Mouse (Mus musculus) CH12.LX (cell line): ENCODE data around the gene Hist2h2ac. TPM values are rescaled to one million over a fixed set of nuclear protein-coding genes. Genes with fewer than 3 reads are reported as not detected.

Source experiments
- DNase-seq: peaks from one replicate; pipeline ENCODE4 v3.0.0-alpha.2; 2013; ENCODE audit errors: extremely low read depth
- H3K27ac ChIP-seq: 2 replicates; pipeline ENCODE4 v1.5.1; 2012; ENCODE audit warnings: low read depth, mild to moderate bottlenecking, control low read depth, moderate library complexity; ENCODE audit not compliant: insufficient read depth
- H3K27me3 ChIP-seq: replicated peaks from 2 replicates; pipeline ENCODE3; 2012; ENCODE audit warnings: inconsistent platforms
- H3K36me3 ChIP-seq, 2 experiments: replicated peaks in 1 of 2; 2 replicates each; pipeline versions ENCODE3 to v1.6.1; 2012; ENCODE audit warnings: inconsistent platforms in 1 of 2, low read length in 1 of 2, mild to moderate bottlenecking in 1 of 2, mixed read lengths in 1 of 2, moderate library complexity in 1 of 2; ENCODE audit not compliant: control insufficient read depth in 1 of 2, insufficient read depth in 1 of 2
- H3K4me1 ChIP-seq, 2 experiments: 2 replicates each; pipeline ENCODE4 v1.6.1; 2012; ENCODE audit warnings: inconsistent platforms in 1 of 2, moderate library complexity in 1 of 2; ENCODE audit not compliant: insufficient read depth in 2 of 2, control insufficient read depth in 1 of 2
- H3K4me2 ChIP-seq: 2 replicates; pipeline ENCODE4 v1.6.1; 2012; ENCODE audit warnings: low read depth, mild to moderate bottlenecking, control low read depth; ENCODE audit not compliant: poor library complexity, insufficient read depth, severe bottlenecking
- H3K4me3 ChIP-seq, 3 experiments: fragments of 150-350 bp in 1 of 3; sonication (generic) in 1 of 3; replicated peaks in 1 of 3; 2 replicates each; pipeline versions ENCODE3 to v1.5.1; 2011 to 2012; ENCODE audit warnings: low read depth in 2 of 3, low read length in 2 of 3, mild to moderate bottlenecking in 2 of 3, moderate library complexity in 2 of 3, control low read depth in 1 of 3, improper control_type of control experiment in 1 of 3, inconsistent platforms in 1 of 3, mixed read lengths in 1 of 3; ENCODE audit not compliant: poor library complexity in 1 of 3
- H3K79me2 ChIP-seq: replicated peaks from 2 replicates; pipeline ENCODE4 v1.6.1; 2012; ENCODE audit warnings: mild to moderate bottlenecking, moderate library complexity; ENCODE audit not compliant: control insufficient read depth, poor library complexity, insufficient read depth, severe bottlenecking; ENCODE audit errors: extremely low read depth
- H3K9ac ChIP-seq: 2 replicates; pipeline ENCODE4 v1.6.1; 2012; ENCODE audit warnings: low read depth, mild to moderate bottlenecking, control low read depth, moderate library complexity; ENCODE audit not compliant: insufficient read depth
- H3K9me3 ChIP-seq: replicated peaks from 2 replicates; pipeline ENCODE3; 2012; ENCODE audit warnings: low read length, inconsistent platforms, mixed read lengths
- BHLHE40 ChIP-seq: IDR thresholded peaks from 2 replicates; pipeline ENCODE4 v1.6.1; 2011; ENCODE audit warnings: mild to moderate bottlenecking, low read depth, low read length, improper control_type of control experiment
- CHD2 ChIP-seq: IDR thresholded peaks from 2 replicates; pipeline ENCODE4 v1.6.1; 2011; ENCODE audit warnings: low read length, improper control_type of control experiment
- E2F4 ChIP-seq: IDR thresholded peaks from 2 replicates; pipeline ENCODE4 v1.6.1; 2011; ENCODE audit warnings: low read depth, low read length, improper control_type of control experiment; ENCODE audit not compliant: insufficient replicate concordance
- ELF1 ChIP-seq: IDR thresholded peaks from 2 replicates; pipeline ENCODE4 v1.6.1; 2014; ENCODE audit warnings: low read depth, mild to moderate bottlenecking, inconsistent platforms, low read length, improper control_type of control experiment
- EP300 ChIP-seq: IDR thresholded peaks from 2 replicates; pipeline ENCODE4 v1.6.1; 2011; ENCODE audit warnings: low read length, improper control_type of control experiment
- GABPA ChIP-seq: IDR thresholded peaks from 2 replicates; pipeline ENCODE4 v1.6.1; 2012; ENCODE audit warnings: low read depth, low read length, improper control_type of control experiment, inconsistent platforms; ENCODE audit not compliant: insufficient replicate concordance
- HCFC1 ChIP-seq: IDR thresholded peaks from 2 replicates; pipeline ENCODE4 v1.6.1; 2012; ENCODE audit warnings: low read depth, mild to moderate bottlenecking, inconsistent platforms, low read length, improper control_type of control experiment
- KAT2A ChIP-seq: IDR thresholded peaks from 2 replicates; pipeline ENCODE4 v1.6.1; 2012; ENCODE audit warnings: low read length, improper control_type of control experiment, inconsistent platforms; ENCODE audit not compliant: insufficient replicate concordance
- MAFK ChIP-seq: IDR thresholded peaks from 2 replicates; pipeline ENCODE4 v1.6.1; 2011; ENCODE audit warnings: low read length, improper control_type of control experiment; ENCODE audit not compliant: insufficient replicate concordance
- MAZ ChIP-seq: IDR thresholded peaks from 2 replicates; pipeline ENCODE4 v1.6.1; 2012; ENCODE audit warnings: low read depth, mild to moderate bottlenecking, inconsistent platforms, low read length, improper control_type of control experiment, moderate library complexity
- MYC ChIP-seq: IDR thresholded peaks from 2 replicates; pipeline ENCODE4 v1.6.1; 2011; ENCODE audit warnings: low read depth, mild to moderate bottlenecking, improper control_type of control experiment, low read length
- NELFE ChIP-seq: IDR thresholded peaks from 2 replicates; pipeline ENCODE4 v1.6.1; 2011; ENCODE audit warnings: low read depth, low read length, improper control_type of control experiment
- NRF1 ChIP-seq: IDR thresholded peaks from 2 replicates; pipeline ENCODE4 v1.6.1; 2014; ENCODE audit warnings: low read depth, mild to moderate bottlenecking, inconsistent platforms, low read length, improper control_type of control experiment, moderate library complexity
- PAX5 ChIP-seq: IDR thresholded peaks from 2 replicates; pipeline ENCODE4 v1.6.1; 2012; ENCODE audit warnings: low read length, inconsistent platforms, mixed read lengths
- POLR2A ChIP-seq: IDR thresholded peaks from 2 replicates; pipeline ENCODE4 v1.6.1; 2011; ENCODE audit warnings: low read depth, mild to moderate bottlenecking, improper control_type of control experiment, low read length
- POLR2AphosphoS2 ChIP-seq: IDR thresholded peaks from 2 replicates; pipeline ENCODE4 v1.6.1; 2011; ENCODE audit warnings: low read depth, low read length, improper control_type of control experiment
- RCOR1 ChIP-seq: conservative IDR thresholded peaks from 2 replicates; pipeline ENCODE4 v1.6.1; 2012; ENCODE audit warnings: low read depth, mild to moderate bottlenecking, inconsistent platforms, low read length, improper control_type of control experiment
- SIN3A ChIP-seq: IDR thresholded peaks from 2 replicates; pipeline ENCODE4 v1.6.1; 2012; ENCODE audit warnings: low read length, improper control_type of control experiment, inconsistent platforms
- SMC3 ChIP-seq: IDR thresholded peaks from 2 replicates; pipeline ENCODE4 v1.6.1; 2011; ENCODE audit warnings: low read depth, low read length, improper control_type of control experiment
- TBP ChIP-seq: conservative IDR thresholded peaks from 2 replicates; pipeline ENCODE4 v1.6.1; 2011; ENCODE audit warnings: low read depth, low read length, improper control_type of control experiment
- TCF12 ChIP-seq: IDR thresholded peaks from 2 replicates; pipeline ENCODE4 v1.6.1; 2014; ENCODE audit warnings: low read depth, mild to moderate bottlenecking, inconsistent platforms, low read length, improper control_type of control experiment
- USF2 ChIP-seq: conservative IDR thresholded peaks from 2 replicates; pipeline ENCODE4 v1.6.1; 2011; ENCODE audit warnings: low read depth, low read length, improper control_type of control experiment
- ZC3H11A ChIP-seq: IDR thresholded peaks from 2 replicates; pipeline ENCODE4 v1.6.1; 2012; ENCODE audit warnings: low read depth, mild to moderate bottlenecking, inconsistent platforms, low read length, improper control_type of control experiment
- ZKSCAN1 ChIP-seq: IDR thresholded peaks from 2 replicates; pipeline ENCODE4 v1.6.1; 2012; ENCODE audit warnings: low read depth, inconsistent platforms, low read length, improper control_type of control experiment, borderline replicate concordance
- ZMIZ1 ChIP-seq: IDR thresholded peaks from 2 replicates; pipeline ENCODE4 v1.6.1; 2012; ENCODE audit warnings: low read depth, mild to moderate bottlenecking, inconsistent platforms, low read length, improper control_type of control experiment
- ZNF384 ChIP-seq: IDR thresholded peaks from 2 replicates; pipeline ENCODE4 v1.6.1; 2012; ENCODE audit warnings: low read depth, low read length, improper control_type of control experiment, inconsistent platforms
- dilution Hi-C: fragments of 300-500 bp; cut with MboI; formaldehyde crosslinking; loops from 2 replicates; pipeline ENCODE4 v1.14.3; 2020; ENCODE audit warnings: low sequenced_read_pairs; ENCODE audit not compliant: extremely low pct_unique_long_range_greater_than_20kb, extremely low pct_ligation_motif_present
- in situ Hi-C: fragments of 300-500 bp; cut with MboI; formaldehyde crosslinking; loops from 3 replicates; pipeline ENCODE4 v1.14.3; 2019; ENCODE audit warnings: low sequenced_read_pairs, low pct_ligation_motif_present, low pct_unique_long_range_greater_than_20kb, mixed read lengths
- polyA plus RNA-seq: library from polyadenylated mRNA; unstranded; fragments of >175 nt; gene quantifications from 2 replicates; pipeline ENCODE4 v1.2.1, GENCODE M21; 2012; ENCODE audit warnings: low read depth; ENCODE audit not compliant: insufficient read length
- total RNA-seq, 2 experiments: library from RNA; depleted of rRNA; stranded (reverse); fragments of 300-350 nt in 1 of 2; fragments of >200 nt in 1 of 2; gene quantifications; 2 replicates each; pipeline ENCODE4 v1.2.3; 2012 to 2014

The Hist2h2ac gene
- total and polyA plus RNA-seq, 3 experiments = 1.5 to 1,185 (median 53.9) TPM

GRCm38 (mm10) chr3:96172197-96173178 lies 48.2 kb downstream of the Hist2h2ac start, which contains the start of gene Sf3b4:
Sf3b4 (plus strand) TSS chr3:96172332.
- H3K27me3 ChIP-seq = no peaks in the 10 kb centered on the region
- peaks cover 38 to 62% of the 10 kb centered on the region in 2 experiments for H3K36me3 ChIP-seq
- no peak for TF ChIP-seq MAFK
- TF ChIP-seq USF2 = no peak
- TF ChIP-seq ZC3H11A = no peak
- TF ChIP-seq GABPA = no peak; the same call in 1 of the 2 replicates
- no peak for TF ChIP-seq EP300
- peak; percentile 45; the same call in 1 of the 2 replicates for TF ChIP-seq NRF1
- no peak for TF ChIP-seq SMC3
- TF ChIP-seq ZKSCAN1 = no peak
- TF ChIP-seq SIN3A = peak; percentile 83
- TF ChIP-seq MAZ = peak; percentile 97
- TF ChIP-seq NELFE = peak; percentile 96
- peak; percentile 85 for TF ChIP-seq ELF1
- TF ChIP-seq TCF12 = peak; percentile 78
- no peak for TF ChIP-seq PAX5
- peak; percentile 60 for TF ChIP-seq TBP
- TF ChIP-seq CHD2 = peak; percentile 87
- TF ChIP-seq POLR2AphosphoS2 = peak; percentile 91; the same call in 1 of the 2 replicates
- no peak; the same call in 1 of the 2 replicates for TF ChIP-seq RCOR1
- peak; percentile 90 for TF ChIP-seq KAT2A
- no peak for TF ChIP-seq BHLHE40
- TF ChIP-seq E2F4 = no peak
- peak; percentile 66 for TF ChIP-seq MYC
- TF ChIP-seq ZMIZ1 = peak; percentile 93
- TF ChIP-seq POLR2A = peak; percentile 97
- no peak for TF ChIP-seq ZNF384
- peak; percentile 91 for TF ChIP-seq HCFC1
- in situ Hi-C loops (no loop called here), dilution Hi-C loops (no loop called here)
- H3K4me3 ChIP-seq = peak within 1 kb of the TSS; percentile 65 to 99 (median 96)
- peaks cover 8 to 47% of the 10 kb centered on the region in 2 experiments for H3K4me1 ChIP-seq
- peak within 1 kb of the TSS; percentile 98 for H3K9ac ChIP-seq
- DNase-seq = peak; percentile 91
- H3K27ac ChIP-seq = peak within 1 kb of the TSS; percentile 94
- H3K9me3 ChIP-seq = no peaks in the 10 kb centered on the region
- H3K4me2 ChIP-seq = peak within 1 kb of the TSS; percentile 96
- peaks cover 37% of the 10 kb centered on the region for H3K79me2 ChIP-seq
